Mouse (Mus musculus) hindbrain, postnatal 0 days (tissue): ENCODE results near the gene Mrps16. TPM values are rescaled to one million over a fixed set of nuclear protein-coding genes. Genes with fewer than 3 reads are reported as not detected.
A peak's percentile ranks its signal among the peaks of the same experiment; 100 is the strongest.

Experiments used
- ATAC-seq: fragments of 200-750 bp; cut with Nextera tagmentation; 2 replicates; pipeline ENCODE4 v1.8.0; 2017; ENCODE audit warnings: mild to moderate bottlenecking, moderate TSS enrichment, moderate library complexity
- DNase-seq: peaks from one replicate; pipeline ENCODE4 v3.0.0-alpha.2; 2015; ENCODE audit warnings: low spot score
- H3K27ac ChIP-seq: fragments of 300-500 bp; sonication (generic); 2 replicates; pipeline ENCODE4 v1.5.1; 2014; ENCODE audit warnings: mild to moderate bottlenecking
- H3K27me3 ChIP-seq: fragments of 300-500 bp; sonication (generic); 2 replicates; pipeline ENCODE4 v1.6.1; 2014; ENCODE audit warnings: low read length, mixed read lengths; ENCODE audit not compliant: insufficient read depth
- H3K36me3 ChIP-seq: fragments of 300-500 bp; sonication (generic); 2 replicates; pipeline ENCODE4 v1.6.1; 2014; ENCODE audit warnings: low read length, mixed read lengths; ENCODE audit not compliant: insufficient read depth
- H3K4me1 ChIP-seq: fragments of 300-500 bp; sonication (generic); 2 replicates; pipeline ENCODE4 v1.6.1; 2014; ENCODE audit warnings: antibody characterized with exemption, low read length, mixed read lengths; ENCODE audit not compliant: insufficient read depth
- H3K4me2 ChIP-seq: fragments of 300-500 bp; sonication (generic); 2 replicates; pipeline ENCODE4 v1.6.1; 2014; ENCODE audit warnings: low read depth, mild to moderate bottlenecking, low read length, moderate library complexity, mixed read lengths
- H3K4me3 ChIP-seq: fragments of 300-500 bp; sonication (generic); 2 replicates; pipeline ENCODE4 v1.5.1; 2014; ENCODE audit warnings: low read length
- H3K9ac ChIP-seq: fragments of 300-500 bp; sonication (generic); replicated peaks from 2 replicates; pipeline ENCODE4 v1.6.1; 2014; ENCODE audit warnings: mild to moderate bottlenecking, low read length, moderate library complexity, mixed read lengths
- H3K9me3 ChIP-seq: fragments of 300-500 bp; sonication (generic); 2 replicates; pipeline ENCODE4 v1.6.1; 2016; ENCODE audit warnings: low read length, mixed read lengths
- CTCF ChIP-seq: IDR thresholded peaks from 2 replicates; pipeline ENCODE4 v1.5.1; 2016; ENCODE audit warnings: antibody characterized with exemption, control low read depth, low read depth
- WGBS: fragments of 180-500 bp; shearing (Covaris S2); extraction: QIAGEN DNeasy Blood & Tissue Kit; methylation state at CpG from one replicate; pipeline ENCODE4 v1.1.7; 2014; 5-methylcytosine and 5-hydroxymethylcytosine counted together
- polyA plus RNA-seq: library from polyadenylated mRNA; unstranded; fragments of >200 nt; fragmentation: Nextera tagmentation; extraction: Ambion mirVana; gene quantifications from 2 replicates; pipeline ENCODE4 v1.2.1, GENCODE M21; 2015
- total RNA-seq: library from RNA; depleted of rRNA; stranded (reverse); fragments of >200 nt; gene quantifications from 2 replicates; pipeline ENCODE4 v1.2.3, GENCODE M21; 2014; rRNA removed

Gene Mrps16
- total RNA-seq = 34.7 and 35.4 TPM in 2 replicates
- polyA plus RNA-seq = 68.1 and 72.3 TPM in 2 replicates

DNA sequence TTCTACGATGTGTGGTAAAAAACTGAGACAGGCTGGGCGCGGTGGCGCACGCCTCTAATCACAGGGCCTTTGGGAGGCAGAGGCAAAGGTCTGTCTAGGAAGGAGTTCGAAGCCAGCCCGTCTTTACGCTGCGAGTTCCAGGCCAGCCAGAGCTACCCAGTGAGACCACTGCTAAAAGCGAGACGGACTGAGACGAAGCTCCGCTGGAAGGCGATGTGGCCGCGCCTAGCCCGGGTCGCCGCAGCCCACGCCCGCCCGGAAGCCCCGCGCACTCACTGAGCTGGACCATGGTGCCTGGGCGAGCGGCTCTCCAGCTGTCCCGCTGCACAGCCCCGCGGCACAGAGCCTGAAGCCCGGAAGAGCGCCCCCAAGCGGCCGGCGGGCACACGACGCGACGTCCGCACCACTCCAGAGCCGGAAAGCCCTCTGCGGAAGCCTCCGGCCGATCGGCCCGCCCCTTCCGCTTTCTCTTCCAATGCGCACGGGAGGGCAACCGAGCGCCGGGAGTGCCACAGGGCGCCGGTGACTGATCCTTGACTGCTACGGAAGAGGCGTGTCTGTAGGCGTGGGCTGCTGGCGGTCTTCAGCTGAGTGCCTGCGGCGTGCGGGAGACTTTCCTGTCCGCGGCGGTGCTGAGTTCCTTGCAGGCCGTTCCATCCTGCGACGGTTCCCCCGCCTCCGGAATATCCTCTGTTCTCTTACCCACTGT, at the start of gene Mrps16:
Gene Mrps16, minus strand, starts transcription at position 430 of the 709 bp plus-strand sequence.
- TF ChIP-seq CTCF = peak; percentile 72
- DNase-seq (peak; percentile 98), ATAC-seq (peak; percentile 95)
- peak within 1 kb of the TSS; percentile 86 for H3K27ac ChIP-seq
- under 1% methylated on average over 68 of the region's 68 CpGs for WGBS
- H3K36me3 ChIP-seq = peaks cover 5% of the 10 kb centered on the region; the same call in 1 of the 2 replicates
- H3K9me3 ChIP-seq = no peaks in the 10 kb centered on the region
- peak within 1 kb of the TSS; percentile 56 for H3K4me2 ChIP-seq
- peak within 1 kb of the TSS; percentile 81 for H3K4me3 ChIP-seq
- peak within 1 kb of the TSS; percentile 85 for H3K9ac ChIP-seq
- no peaks in the 10 kb centered on the region for H3K27me3 ChIP-seq
- no peaks in the 10 kb centered on the region for H3K4me1 ChIP-seq

- Histone ChIP-seq H3K4me2 (no peak overlapping the region), H3K27me3 (no peaks in the 10 kb centered on the region), H3K36me3 (no peaks in the 10 kb centered on the region), H3K4me1 (no peaks in the 10 kb centered on the region), H3K9ac (no peak overlapping the region), H3K27ac (no peak overlapping the region), H3K4me3 (no peak overlapping the region), H3K9me3 (no peaks in the 10 kb centered on the region)
- WGBS = 67% methylated on average over 17 of the region's 17 CpGs
- ATAC-seq (no peak), DNase-seq (no peak)
- TF ChIP-seq CTCF = no peak
Observed at GRCm38 (mm10) chr14:20442252-20442651, 48.8 kb upstream of the Mrps16 start.

GRCm38 (mm10) chr14:20436976-20437375, 43.5 kb upstream of the Mrps16 start:
- H3K9ac ChIP-seq = no peak overlapping the region
- DNase-seq (no peak), ATAC-seq (no peak)
- TF ChIP-seq CTCF = no peak
- H3K4me1 ChIP-seq = no peaks in the 10 kb centered on the region
- no peaks in the 10 kb centered on the region for H3K9me3 ChIP-seq
- H3K4me2 ChIP-seq = no peak overlapping the region
- H3K36me3 ChIP-seq = no peaks in the 10 kb centered on the region
- H3K27me3 ChIP-seq = no peaks in the 10 kb centered on the region
- WGBS = 76% methylated on average over 6 of the region's 6 CpGs
- H3K27ac ChIP-seq = no peak overlapping the region
- no peak overlapping the region for H3K4me3 ChIP-seq

DNA sequence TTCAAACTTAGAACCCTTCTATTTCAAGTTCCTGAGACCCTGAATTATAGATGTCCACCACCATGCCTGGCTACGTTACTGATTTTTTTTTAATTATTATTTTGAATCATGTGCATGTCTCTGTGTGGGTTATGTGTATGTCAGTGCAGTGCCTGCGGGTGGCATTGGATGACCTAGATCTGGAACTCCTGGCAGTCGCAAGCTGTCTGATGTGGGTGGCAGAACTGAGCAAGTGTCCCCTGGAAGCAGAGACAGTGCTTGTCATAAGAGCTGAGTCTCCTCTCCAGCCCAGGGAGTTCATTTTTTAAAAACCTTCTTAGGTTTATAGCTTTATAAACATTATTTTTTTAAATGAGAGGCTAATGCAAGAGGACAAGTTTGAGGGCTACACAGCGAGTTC, 39.0 kb upstream of the Mrps16 start:
- H3K4me1 ChIP-seq = no peaks in the 10 kb centered on the region
- H3K27ac ChIP-seq = no peak overlapping the region
- no peaks in the 10 kb centered on the region for H3K27me3 ChIP-seq
- H3K4me2 ChIP-seq = no peak overlapping the region
- H3K4me3 ChIP-seq = no peak overlapping the region
- no peaks in the 10 kb centered on the region for H3K36me3 ChIP-seq
- no peak for DNase-seq
- ATAC-seq = no peak
- H3K9ac ChIP-seq = no peak overlapping the region
- TF ChIP-seq CTCF = no peak
- no peaks in the 10 kb centered on the region for H3K9me3 ChIP-seq
- WGBS = 88% methylated on average over 4 of the region's 4 CpGs

DNA sequence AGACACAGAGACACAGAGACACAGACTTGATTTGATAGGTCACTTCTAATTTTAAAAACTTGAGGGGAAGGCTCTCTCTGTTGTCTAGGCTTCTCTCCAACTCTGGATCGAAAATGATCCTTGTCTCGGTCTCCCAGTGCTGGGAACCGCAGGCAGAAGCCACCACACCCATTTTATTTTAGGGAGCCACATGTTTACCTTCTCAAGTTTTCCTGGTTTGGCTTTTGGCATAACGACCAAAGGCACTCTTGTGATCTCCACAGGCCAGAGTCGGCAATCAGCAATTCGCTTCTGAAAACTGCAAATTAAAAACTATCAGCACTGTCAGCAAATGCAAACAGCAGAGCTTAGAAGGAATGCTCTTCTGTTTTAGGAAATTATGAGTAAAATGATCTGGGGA, 38.3 kb upstream of the Mrps16 start:
- no peak overlapping the region for H3K27ac ChIP-seq
- no peak overlapping the region for H3K4me2 ChIP-seq
- DNase-seq = no peak
- no peak for TF ChIP-seq CTCF
- no peak overlapping the region for H3K9ac ChIP-seq
- H3K4me1 ChIP-seq = no peaks in the 10 kb centered on the region
- WGBS = 79% methylated on average over 6 of the region's 6 CpGs
- H3K4me3 ChIP-seq = no peak overlapping the region
- H3K9me3 ChIP-seq = no peaks in the 10 kb centered on the region
- no peaks in the 10 kb centered on the region for H3K27me3 ChIP-seq
- no peaks in the 10 kb centered on the region for H3K36me3 ChIP-seq
- no peak for ATAC-seq

DNA sequence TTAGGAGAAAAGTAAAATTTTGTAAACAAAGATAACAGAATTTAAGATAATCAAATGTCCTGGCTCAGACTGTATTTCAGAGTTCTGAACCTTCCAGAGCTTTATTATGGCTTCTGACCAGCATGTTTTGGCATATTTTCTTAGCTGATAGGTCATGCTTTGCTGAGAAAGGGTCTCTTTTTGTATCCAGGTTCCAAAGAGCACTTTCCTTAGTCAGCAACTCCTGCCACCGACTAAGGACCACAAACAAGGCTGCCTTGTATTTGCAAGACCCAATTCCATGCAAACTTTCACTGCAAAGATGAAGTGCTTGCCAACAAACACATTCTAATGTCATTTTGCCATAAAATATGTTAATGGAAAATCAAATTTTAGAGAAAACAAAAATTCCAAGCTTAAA, 36.4 kb upstream of the Mrps16 start:
- no peaks in the 10 kb centered on the region for H3K36me3 ChIP-seq
- TF ChIP-seq CTCF = no peak
- no peak for ATAC-seq

DNA sequence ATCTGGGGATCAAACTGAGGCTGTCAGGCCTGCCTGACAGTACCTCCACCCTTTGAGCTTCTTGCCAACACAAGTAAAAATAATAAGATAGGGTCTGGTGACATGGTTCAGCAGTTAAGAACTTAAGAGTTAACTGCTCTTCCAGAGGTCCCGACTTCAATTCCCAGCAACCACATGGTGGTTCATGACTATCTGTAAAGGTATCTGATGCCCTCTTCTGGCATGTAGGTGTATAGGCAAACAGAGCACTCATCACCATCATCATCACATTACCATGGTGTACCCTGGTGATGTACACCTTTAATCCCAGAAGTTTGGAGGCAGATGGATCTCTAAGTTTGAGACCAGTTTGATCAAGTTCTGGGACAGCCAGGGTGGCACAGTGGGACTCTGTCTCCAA, 35.2 kb upstream of the Mrps16 start:
- ATAC-seq (no peak), DNase-seq (no peak)
- no peaks in the 10 kb centered on the region for H3K36me3 ChIP-seq
- H3K4me2 ChIP-seq = no peak overlapping the region
- WGBS = 47% methylated on average over 1 of the region's 1 CpGs
- TF ChIP-seq CTCF = no peak
- H3K27ac ChIP-seq = no peak overlapping the region
- no peak overlapping the region for H3K4me3 ChIP-seq
- H3K27me3 ChIP-seq = no peaks in the 10 kb centered on the region
- no peaks in the 10 kb centered on the region for H3K9me3 ChIP-seq
- H3K9ac ChIP-seq = no peak overlapping the region
- no peaks in the 10 kb centered on the region for H3K4me1 ChIP-seq

More for the DNA sequence above, 36.4 kb upstream of the Mrps16 start:
- Histone ChIP-seq H3K4me2 (no peak overlapping the region), H3K9ac (no peak overlapping the region), H3K4me3 (no peak overlapping the region), H3K4me1 (no peaks in the 10 kb centered on the region), H3K27me3 (no peaks in the 10 kb centered on the region), H3K27ac (no peak overlapping the region), H3K9me3 (no peaks in the 10 kb centered on the region)
- no peak for DNase-seq
- 52% methylated on average over 1 of the region's 1 CpGs for WGBS
